24 mouse cellular contexts compared by ENCODE assay signal in genomic region chr9:45749917-45750316, GRCm38 (mm10).
"Had no signal": no experiment of that assay in that cellular context is flagged by ENCODE, and none has a peak within 500 bp of the region (broad histone marks: within the 10 kb centered on the region; RNA-seq: fewer than 3 reads in every experiment).

No protein-coding gene starts in this region.

- H3K27ac ChIP-seq: embryonic facial prominence, embryonic 10.5 days; embryonic facial prominence, embryonic 12.5 days; embryonic facial prominence, embryonic 13.5 days; embryonic facial prominence, embryonic 15.5 days; forebrain, embryonic 10.5 days; forebrain, embryonic 12.5 days; forebrain, embryonic 13.5 days; forebrain, embryonic 15.5 days; gastrocnemius, adult 2 months; heart, adult 2 months had no signal

- H3K4me3 ChIP-seq: embryonic facial prominence, embryonic 10.5 days; embryonic facial prominence, embryonic 12.5 days; embryonic facial prominence, embryonic 13.5 days; embryonic facial prominence, embryonic 15.5 days; erythroblast, embryonic 14.5 days; forebrain, embryonic 10.5 days; forebrain, embryonic 12.5 days; forebrain, embryonic 13.5 days; forebrain, embryonic 15.5 days; gastrocnemius, adult 2 months; heart, adult 2 months had no signal

- DNase-seq: cerebellum, adult 2 months; cerebellum, adult 8-10 months; cerebellum, adult 9-10 months; cerebellum, adult 9-11 months; cerebellum, postnatal 36 days; embryo, embryonic 11 days; forebrain, postnatal 0 days; gastrocnemius, adult 2 months; gastrocnemius, postnatal 10 days; gastrocnemius, postnatal 14 days; gastrocnemius, postnatal 25 days; gastrocnemius, postnatal 36 days; heart, adult 11 months; heart, adult 18-20 months; heart, adult 2 months had no signal
